Mouse (Mus musculus): ENCODE results near the gene Tfip11. TPM values are rescaled to one million over a fixed set of nuclear protein-coding genes. Genes with fewer than 3 reads are reported as not detected.
A peak's percentile ranks its signal among the peaks of the same experiment; 100 is the strongest.

The Tfip11 gene
- total and polyA plus RNA-seq, 3 experiments: 34.6 to 44.7 TPM; not detected in 1

GRCm38 (mm10) chr5:112276907-112277348, 49.2 kb upstream of the Tfip11 start (continued):
- no peak; the same call in 1 of the 2 replicates for TF ChIP-seq NELFE (IDR thresholded peaks at IDR 0.05; ENCODE audit: low read depth, low read length)
- 0 out of 2 replicates have a peak, but pooled peaks have one; percentile 38 for TF ChIP-seq CHD1 (IDR thresholded peaks at IDR 0.05; ENCODE audit: low read depth, low read length)
- no peak for TF ChIP-seq MYB (IDR thresholded peaks at IDR 0.05; ENCODE audit: low read depth, low read length)
- no peak for TF ChIP-seq POLR2A (IDR thresholded peaks at IDR 0.05; ENCODE audit: control insufficient read depth in 1 of 2, insufficient read depth in 1 of 2, low read depth in 1 of 2, low read length in 2 of 2, poor library complexity in 1 of 2)
- no peak for TF ChIP-seq POLR2AphosphoS2 (IDR thresholded peaks at IDR 0.05; ENCODE audit: low read length)
- no peak for TF ChIP-seq CTCF (IDR thresholded peaks at IDR 0.05 in 2 of 3, conservative IDR thresholded peaks at IDR 0.05 in 1 of 3; ENCODE audit: control insufficient read depth in 1 of 3, insufficient read depth in 1 of 3, low read depth in 2 of 3, low read length in 3 of 3, poor library complexity in 1 of 3, severe bottlenecking in 1 of 3)

DNA sequence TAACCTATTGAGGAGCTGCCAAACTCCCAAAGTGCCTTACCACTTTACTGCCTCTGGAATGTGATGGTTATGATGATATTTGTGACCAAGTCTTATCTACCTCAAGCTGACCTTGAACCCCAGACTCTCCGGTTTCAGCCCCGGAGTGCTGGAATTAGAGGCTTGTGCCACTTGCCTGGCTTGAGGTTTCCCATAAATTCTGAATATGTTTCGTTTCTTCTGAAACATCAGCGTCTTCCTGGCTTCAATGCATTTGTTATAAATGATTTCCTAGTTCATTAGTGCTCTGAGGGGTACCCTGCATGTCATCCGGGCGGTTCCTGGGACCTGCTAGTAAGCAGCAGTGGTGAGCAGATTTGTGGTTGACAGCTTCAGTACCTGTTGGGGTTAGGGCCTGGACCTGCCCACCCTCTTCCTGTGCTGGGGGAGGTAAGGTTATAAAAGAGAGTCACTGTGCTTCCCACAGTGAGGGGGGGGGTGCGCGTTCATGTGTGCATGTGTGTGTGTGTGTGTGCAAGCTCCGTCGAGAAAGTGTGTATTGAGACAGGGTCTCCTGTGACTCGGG, 48.2 kb upstream of the Tfip11 start:
- Histone ChIP-seq H3K79me2 (ENCODE audit: control insufficient read depth, insufficient read depth, low read length, poor library complexity) (peaks cover 60% of the 10 kb centered on the region), H3K9ac (ENCODE audit: control insufficient read depth, low read depth, low read length, poor library complexity, severe bottlenecking) (peak overlapping the region; percentile 87), H3K9me3 (replicated peaks; ENCODE audit: insufficient read depth, low read length) (no peaks in the 10 kb centered on the region), H3K27me3 (ENCODE audit: control insufficient read depth in 1 of 2, insufficient read depth in 2 of 2, low read length in 2 of 2) (no peaks in the 10 kb centered on the region), H3K27ac (ENCODE audit: control insufficient read depth, low read depth, low read length) (no peak overlapping the region), H3K4me3 (ENCODE audit: control insufficient read depth in 1 of 2, insufficient read depth in 1 of 2, low read depth in 2 of 2, low read length in 2 of 2) (peak overlapping the region; percentile 6 to 83; a peak in 3 of 4 replicates), H3K4me1 (ENCODE audit: control insufficient read depth in 1 of 2, insufficient read depth in 2 of 2, low read length in 2 of 2) (peaks cover 8 to 59% of the 10 kb centered on the region in 2 experiments), H3K36me3 (ENCODE audit: control insufficient read depth in 1 of 2, insufficient read depth in 2 of 2, low read length in 2 of 2) (peaks cover 0 to 43% of the 10 kb centered on the region in 2 experiments; a peak in 2 of 4 replicates)
- no peak for DNase-seq (ENCODE audit: low read depth, low spot score)
- TF ChIP-seq MYC (IDR thresholded peaks at IDR 0.05; ENCODE audit: low read depth, low read length): no peak
- no peak for TF ChIP-seq NELFE (IDR thresholded peaks at IDR 0.05; ENCODE audit: low read depth, low read length)
- no peak for TF ChIP-seq TAL1 (IDR thresholded peaks at IDR 0.05; ENCODE audit: low read length)
- no peak for TF ChIP-seq ZNF384 (IDR thresholded peaks at IDR 0.05; ENCODE audit: low read depth, low read length)
- no peak for TF ChIP-seq TBP (IDR thresholded peaks at IDR 0.05; ENCODE audit: low read depth, low read length)
- no peak for TF ChIP-seq UBTF (IDR thresholded peaks at IDR 0.05; ENCODE audit: borderline replicate concordance, insufficient read depth, low read depth, low read length)
- TF ChIP-seq MYB (IDR thresholded peaks at IDR 0.05; ENCODE audit: low read depth, low read length): no peak
- TF ChIP-seq SMC3 (IDR thresholded peaks at IDR 0.05; ENCODE audit: low read depth, low read length): no peak
- TF ChIP-seq MAX (IDR thresholded peaks at IDR 0.05; ENCODE audit: low read length): no peak
- no peak for TF ChIP-seq CHD2 (IDR thresholded peaks at IDR 0.05; ENCODE audit: low read length)
- TF ChIP-seq GATA1 (IDR thresholded peaks at IDR 0.05; ENCODE audit: low read depth, low read length): no peak
- no peak for TF ChIP-seq USF2 (IDR thresholded peaks at IDR 0.05; ENCODE audit: borderline replicate concordance in 1 of 2, insufficient read depth in 1 of 2, low read depth in 1 of 2, low read length in 2 of 2)
- TF ChIP-seq MAFK (IDR thresholded peaks at IDR 0.05; ENCODE audit: borderline replicate concordance, low read depth, low read length): no peak
- no peak for TF ChIP-seq CTCF (IDR thresholded peaks at IDR 0.05 in 2 of 3, conservative IDR thresholded peaks at IDR 0.05 in 1 of 3; ENCODE audit: control insufficient read depth in 1 of 3, insufficient read depth in 1 of 3, low read depth in 2 of 3, low read length in 3 of 3, poor library complexity in 1 of 3, severe bottlenecking in 1 of 3)
